Mouse (Mus musculus): ENCODE measurements around the gene Ern1.

Ern1 gene

DNA sequence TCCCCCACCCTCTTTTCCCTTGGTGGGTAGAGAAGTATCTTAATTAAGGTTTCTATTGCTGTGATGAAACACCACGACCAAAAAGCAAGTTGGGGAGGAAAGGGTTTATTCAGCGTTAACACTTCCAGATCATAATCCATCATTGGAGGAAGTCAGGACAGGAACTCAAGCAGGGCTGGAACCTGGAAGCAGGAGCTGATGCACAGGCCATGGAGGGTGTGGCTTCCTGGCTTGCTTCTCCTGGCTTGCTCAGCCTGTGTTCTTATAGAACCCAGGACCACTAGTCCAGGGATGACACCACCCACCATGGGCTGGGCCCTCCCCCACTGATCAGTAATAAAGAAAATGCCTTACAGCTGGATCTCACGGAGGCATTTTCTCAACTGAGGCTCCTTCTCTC is 96.9 kb downstream of the Ern1 start:
- no peak for DNase-seq (ENCODE audit: low read depth, low spot score)

DNA sequence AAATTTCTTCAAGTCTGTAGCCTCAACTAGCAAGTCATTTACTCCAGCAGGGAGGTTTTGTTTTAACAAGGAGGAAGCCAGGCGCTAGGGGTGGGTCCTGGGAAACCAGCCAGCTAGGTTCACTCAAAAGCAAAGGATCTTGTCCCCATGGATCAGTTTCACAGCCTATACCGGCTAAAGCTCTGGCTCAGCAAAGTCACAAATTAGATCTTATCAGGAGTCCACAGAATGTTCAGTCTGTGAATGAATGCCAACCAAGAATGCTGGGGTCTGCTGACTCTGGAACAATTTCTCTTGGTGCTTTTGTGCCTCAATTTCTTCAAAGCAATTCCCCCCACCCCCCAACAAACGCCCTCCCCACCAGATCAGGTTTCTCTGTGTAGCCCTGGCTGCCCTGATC is 98.0 kb downstream of the Ern1 start:
- DNase-seq (ENCODE audit: low read depth, low spot score) = no peak

DNA sequence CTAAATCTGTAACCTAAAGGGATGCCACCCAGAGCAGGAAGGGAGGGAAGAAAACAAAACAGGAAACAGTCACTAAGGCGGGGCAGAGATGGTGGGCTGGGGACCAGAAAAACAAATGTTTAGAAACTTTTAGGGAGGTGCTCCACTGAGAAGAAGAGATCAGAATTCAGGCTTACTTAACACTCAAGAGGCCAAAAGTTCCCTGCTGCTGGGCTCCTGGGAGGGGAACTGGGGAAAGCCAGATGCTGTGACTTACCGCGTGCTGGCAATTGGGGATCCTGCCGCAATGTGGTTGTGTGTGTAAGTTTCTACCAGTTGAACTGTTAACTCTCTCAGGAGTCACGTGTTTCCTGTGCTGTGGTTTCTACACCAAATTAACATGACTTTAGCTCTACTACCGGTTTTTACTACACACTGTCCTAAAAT is 99.8 kb downstream of the Ern1 start, which contains the start of gene Icam2:
Gene Icam2, minus strand, starts transcription at position 285 of the 426 bp plus-strand sequence.
- peak; percentile 27 for DNase-seq (ENCODE audit: low read depth, low spot score)

DNA sequence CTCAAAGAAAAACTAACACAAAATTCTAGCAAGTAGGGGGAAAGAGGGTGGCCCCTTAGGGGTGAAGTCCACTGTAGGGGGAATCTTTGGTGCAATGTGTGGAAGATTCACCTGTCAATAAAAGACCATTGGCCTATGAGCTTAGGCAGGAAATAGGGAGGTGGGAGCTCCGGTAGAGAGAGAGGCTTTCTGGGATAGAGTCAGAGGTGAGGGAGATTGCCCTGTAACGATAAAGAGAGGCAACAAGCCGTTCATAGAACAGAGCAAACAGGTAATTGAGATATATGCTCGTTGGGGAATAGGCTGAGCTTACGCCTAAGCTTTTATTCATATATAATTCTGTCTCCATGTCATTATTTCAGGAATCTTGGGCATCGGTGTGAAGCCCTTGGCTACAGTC is 100.6 kb downstream of the Ern1 start:
- DNase-seq (ENCODE audit: low read depth, low spot score) = peak; percentile 49

DNA sequence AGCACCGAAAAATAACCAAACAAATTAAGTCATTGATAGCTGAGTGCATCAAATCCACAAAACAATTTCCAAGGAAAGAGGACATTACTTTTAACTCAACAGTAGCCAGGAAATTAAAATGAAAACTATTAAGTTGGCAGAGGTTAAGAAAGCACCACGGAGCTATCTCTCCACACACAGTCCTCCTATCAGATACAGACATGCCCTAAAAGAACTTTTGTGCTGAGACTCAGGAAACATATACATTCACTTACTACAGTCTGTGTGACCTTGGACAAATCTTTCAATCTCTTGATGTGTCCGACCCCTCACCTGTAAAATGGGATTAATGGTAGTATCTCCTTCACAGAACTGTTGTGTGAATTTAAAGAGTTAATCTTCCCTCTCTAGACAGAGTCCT is 101.2 kb downstream of the Ern1 start:
- no peak for DNase-seq (ENCODE audit: low read depth, low spot score)

DNA sequence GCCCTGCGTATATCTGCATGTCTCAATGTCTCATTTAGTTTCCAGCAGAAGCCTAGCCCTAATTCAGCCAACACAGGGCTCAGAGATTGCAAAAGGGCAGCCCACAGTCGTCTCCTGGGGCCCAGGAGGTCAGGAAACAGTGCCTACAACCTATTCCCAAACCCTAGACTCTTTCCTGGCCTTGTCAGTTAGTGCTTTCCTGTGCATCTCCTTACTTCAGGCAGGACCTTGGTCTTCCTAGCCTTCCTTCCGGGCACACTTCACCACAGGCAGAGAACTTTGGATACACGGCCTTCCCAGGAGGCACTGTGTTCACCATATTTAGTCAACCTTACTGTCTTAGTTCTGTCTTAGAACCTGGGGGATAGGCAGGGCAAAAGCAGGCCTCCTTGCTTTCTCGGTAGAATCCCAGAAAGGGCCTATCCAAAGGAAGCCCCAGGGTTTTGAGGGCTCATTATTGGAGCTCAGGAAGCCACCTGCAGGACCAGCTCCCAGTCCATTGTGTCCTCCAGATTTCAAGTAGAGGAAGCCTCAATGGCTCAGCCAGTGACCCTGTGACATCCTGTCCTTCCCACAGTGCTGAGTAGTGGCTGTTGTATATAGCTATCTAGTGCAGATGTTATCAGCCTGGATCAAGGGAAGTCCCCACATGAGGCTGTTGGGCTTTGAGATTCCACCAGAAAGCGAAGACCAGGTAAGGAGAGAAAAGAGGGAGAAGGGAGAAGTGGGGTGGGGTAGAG is 104.4 kb downstream of the Ern1 start:
- no peak for DNase-seq (ENCODE audit: low read depth, low spot score)

DNA sequence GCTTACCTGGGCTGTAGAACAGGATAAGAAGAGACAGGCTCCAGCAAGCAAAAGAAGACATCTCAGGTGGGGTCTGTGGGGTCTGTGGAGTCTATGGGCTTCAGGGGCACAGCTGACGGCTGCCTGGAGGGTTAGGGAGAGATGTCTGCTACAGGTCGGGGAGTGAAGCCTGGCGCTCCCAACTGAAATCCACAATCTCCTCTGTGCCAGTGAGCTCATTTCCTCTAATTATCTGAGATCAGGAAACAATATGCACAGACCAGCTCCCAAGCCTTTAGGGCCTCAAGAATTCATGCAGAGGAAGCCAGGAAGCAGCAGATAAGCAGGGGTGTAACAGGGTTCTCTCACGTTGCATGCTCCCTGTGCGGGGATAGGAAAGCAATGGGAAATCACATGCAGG is 105.2 kb downstream of the Ern1 start:
- no peak for DNase-seq (ENCODE audit: low read depth, low spot score)

DNA sequence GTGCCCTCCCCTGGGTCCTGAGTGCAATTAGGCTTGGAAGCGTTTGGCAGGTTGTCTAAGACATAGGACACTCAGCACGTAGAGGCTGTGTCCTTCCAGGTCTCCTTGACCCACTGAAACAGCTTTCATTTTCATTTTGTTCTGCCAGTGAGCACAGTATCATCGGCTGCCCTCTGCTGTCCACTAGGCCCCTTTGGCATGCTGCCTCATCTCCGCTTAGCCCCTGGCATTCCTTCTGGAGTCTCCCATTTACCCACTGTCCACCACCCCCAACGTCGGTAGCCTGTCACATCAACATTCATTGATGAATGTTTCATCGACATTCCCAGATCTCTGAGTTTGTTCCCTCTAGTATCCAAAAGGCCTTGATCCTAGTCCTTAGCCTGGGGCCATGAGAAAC is 105.8 kb downstream of the Ern1 start:
- no peak for DNase-seq (ENCODE audit: low read depth, low spot score)

DNA sequence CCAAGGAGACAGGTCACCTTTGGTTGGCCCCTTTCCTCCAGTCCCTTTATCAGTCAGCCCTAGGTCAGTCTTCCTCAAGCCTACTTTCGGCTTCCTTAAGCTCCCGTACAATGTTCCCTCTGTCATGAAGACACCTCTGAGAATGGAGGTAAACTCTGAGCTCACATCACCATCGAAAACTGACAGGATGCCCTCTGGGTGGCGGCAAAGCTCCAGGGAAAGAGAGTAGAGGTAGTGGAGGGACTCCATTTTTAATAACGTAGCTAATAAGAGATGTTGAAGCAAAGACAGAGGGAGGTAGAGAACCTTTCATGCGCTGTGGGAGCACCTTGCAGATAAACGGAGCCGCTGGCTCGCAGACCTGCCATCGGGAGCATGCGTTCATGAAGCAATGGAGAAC is 106.6 kb downstream of the Ern1 start:
- DNase-seq (ENCODE audit: low read depth, low spot score) = no peak

DNA sequence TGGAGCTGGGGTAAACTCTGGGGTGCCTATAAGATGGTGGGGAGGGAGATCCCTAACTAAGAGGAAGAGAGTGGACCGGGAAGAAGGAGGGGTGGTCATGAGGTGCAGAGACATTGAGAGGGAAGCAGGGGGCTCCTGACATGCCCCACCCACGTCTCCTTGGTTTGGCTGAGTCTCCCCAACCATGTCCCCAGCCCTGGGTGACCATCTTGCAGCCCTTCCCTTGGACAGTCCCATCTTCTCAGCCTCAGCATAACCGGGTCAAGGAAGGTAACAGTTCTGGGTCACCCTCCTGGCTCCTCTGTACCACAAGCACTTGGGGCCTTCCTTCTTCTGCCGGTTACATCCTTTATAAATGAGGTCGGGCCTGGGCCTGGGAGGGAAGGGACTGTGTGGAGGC is 112.7 kb downstream of the Ern1 start:
- no peak for DNase-seq (ENCODE audit: low read depth, low spot score)

DNA sequence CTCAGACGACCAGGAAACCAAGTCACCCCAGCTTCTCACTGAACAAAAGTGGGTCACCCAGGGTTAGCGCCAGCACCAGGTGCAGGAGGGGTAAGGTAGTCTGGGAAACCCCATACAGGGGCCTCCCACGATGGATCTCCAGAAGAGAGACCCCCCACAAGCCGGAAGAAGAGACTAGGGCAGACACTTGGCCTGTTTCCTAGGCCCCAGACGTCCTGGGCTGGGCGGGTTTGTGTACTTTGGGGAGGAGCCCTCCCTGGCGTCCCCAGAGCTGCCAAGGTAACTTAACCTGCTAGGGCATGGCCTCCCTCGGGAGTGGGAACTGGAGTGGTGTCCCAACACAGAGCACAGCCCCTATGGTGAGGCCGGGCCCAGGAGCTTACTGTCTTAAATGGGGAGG is 113.1 kb downstream of the Ern1 start:
- no peak for DNase-seq (ENCODE audit: low read depth, low spot score)

DNA sequence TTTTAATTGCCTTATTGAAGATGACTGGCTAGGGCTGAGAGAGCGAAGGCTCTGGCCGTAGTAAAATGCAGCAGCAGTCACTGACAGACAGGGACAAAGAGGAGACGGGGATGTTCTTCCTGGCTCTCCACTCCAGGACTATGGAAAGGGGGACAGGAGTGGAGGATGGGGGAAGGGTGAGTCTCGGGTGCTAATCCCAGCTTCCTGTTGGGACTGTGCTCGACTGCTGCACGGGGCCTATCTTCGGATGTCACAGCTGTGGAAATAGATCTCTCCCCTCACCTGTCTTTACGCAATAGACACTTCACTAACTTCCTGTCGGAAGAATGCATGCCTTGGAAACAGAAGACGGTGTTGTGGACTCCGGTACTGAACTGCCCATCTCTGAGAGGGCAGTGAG is 113.7 kb downstream of the Ern1 start:
- DNase-seq (ENCODE audit: low read depth, low spot score) = no peak

DNA sequence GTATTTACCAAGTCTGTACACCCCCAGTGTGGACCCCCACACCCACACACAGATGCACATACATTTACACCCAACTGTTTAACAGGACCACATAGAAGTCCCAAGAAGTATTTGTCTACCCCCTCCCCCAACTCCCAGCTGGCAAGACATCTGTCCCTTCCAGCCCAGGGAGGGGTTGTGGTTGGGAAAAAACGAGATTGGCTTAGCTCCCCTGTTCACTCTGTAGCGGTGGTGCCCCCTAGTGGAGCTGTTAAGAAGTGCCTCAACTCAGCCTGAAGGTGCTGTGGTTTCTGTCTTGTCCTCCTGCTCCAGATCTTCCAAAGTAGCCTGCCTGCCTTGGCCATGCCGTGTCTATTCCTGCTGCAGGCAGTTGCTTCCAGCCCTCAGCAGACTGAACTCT is 121.3 kb downstream of the Ern1 start:
- peak; percentile 81 for DNase-seq (ENCODE audit: low read depth, low spot score)

DNA sequence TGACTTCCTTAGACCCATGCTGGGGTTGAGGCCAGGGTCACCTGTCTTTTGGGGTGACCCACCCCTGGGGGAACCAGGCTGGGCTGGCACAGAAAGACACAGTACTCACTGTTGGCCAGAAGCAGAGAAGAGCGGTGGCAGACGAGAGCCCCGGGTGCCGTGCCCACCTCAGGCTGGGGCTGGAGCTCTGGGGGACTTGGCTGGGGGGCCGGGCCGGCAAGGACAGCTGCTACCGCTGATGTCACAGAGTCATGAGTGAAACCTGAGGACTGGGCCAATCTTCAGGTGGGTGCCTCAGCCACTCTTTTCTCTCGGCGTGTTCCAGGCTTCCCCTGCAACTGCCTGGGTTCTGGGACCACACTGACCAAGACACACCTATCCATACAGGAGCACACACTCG is 122.3 kb downstream of the Ern1 start, which contains the start of gene Prr29:
Gene Prr29, plus strand, starts transcription at position 107 of the 400 bp plus-strand sequence.
- DNase-seq (ENCODE audit: low read depth, low spot score) = no peak

DNA sequence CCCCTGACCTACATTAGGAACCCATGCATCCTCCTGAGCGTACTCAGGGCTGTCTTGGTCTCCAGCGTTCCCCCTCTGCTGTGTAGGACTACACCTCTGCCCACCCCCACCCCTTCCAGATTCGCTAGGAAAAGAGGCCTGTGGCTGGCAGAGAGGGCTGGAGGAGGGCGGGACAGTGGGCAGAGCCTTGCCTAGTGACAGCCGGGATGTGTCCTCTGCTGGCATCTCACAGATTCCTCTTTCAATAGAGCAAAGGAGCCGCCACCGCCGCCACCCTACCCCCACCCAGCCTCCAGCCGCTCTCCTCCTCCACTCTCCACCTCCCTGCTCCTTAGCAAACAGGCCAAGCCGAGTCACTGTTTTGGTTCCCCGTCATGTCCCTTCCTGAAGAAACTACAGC is 122.9 kb downstream of the Ern1 start:
- no peak for DNase-seq (ENCODE audit: low read depth, low spot score)

DNA sequence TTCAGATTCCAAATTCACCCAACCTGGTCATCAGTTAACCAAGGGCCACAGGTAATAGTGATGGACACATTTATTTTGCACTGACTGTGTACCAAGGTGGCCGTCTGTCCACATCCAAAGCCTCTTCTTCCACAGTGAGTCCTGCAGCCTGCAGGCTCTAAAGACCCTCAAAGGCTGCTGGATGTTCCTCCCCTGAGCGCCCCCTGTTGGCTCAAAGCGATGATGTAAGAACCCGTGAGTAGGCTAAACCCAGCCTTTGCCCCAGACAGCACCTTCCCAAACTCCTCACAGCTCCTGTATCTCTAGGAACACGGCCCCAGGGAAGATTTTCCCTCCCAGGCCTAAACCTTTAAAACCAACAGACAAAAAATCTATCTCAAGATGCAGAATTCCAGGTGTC is 128.3 kb downstream of the Ern1 start:
- peak; percentile 55 for DNase-seq (ENCODE audit: low read depth, low spot score)

DNA sequence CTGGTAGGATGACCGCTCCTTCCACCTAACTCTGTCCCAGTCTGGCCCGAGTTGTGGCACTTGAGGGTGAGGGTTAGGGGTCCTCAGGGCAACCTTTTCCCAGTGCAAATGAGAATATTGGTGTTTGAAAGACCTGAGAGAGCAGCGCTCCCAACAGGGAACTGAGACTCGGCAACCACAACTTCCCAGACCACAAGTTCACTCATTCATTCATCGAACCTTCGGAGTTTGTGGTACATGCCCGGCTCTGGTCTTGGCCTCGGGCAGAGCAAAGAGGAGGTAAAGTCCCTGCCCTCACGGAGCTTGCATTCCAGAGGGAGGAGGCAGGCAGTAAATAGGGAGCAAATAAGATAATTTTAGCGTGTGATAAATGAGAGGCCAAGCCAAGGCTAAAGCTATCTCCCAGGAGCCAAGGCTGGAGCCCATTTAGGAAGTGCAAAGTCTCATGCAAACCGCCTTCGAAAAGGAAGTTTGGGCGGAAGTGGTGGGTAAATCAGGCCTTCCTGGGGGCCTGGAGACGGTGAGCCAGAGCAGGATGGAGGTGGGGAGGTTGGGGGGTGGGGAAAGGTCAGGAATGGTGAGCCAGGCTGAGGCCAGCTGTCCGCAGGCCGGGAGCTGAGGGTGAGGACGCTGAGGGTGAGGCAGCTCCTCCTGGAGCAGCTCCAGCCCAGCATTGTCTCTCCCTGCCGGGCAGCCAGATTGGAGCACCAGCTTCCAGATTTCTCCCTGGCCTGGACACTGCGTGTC is 132.1 kb downstream of the Ern1 start:
- DNase-seq (ENCODE audit: low read depth, low spot score) = no peak

DNA sequence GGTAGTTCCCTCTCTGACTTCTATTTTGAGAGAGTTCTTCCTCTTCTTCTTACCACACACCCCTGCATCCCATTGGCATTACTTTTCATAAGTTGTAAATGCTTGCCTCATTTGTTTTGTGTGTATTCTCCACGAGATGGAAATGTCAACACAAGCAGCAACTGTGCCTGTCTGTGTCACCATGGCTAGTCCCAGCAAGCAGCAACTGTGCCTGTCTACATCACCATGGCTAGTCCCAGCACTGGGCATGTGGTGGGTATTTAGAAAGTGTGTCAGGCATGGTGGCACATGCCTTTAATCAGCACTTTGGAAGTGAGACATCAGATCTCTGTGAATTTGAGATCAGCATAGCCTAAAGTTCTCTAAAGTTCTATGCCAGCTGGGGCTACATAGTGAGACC is 133.5 kb downstream of the Ern1 start:
- DNase-seq (ENCODE audit: low read depth, low spot score) = no peak

DNA sequence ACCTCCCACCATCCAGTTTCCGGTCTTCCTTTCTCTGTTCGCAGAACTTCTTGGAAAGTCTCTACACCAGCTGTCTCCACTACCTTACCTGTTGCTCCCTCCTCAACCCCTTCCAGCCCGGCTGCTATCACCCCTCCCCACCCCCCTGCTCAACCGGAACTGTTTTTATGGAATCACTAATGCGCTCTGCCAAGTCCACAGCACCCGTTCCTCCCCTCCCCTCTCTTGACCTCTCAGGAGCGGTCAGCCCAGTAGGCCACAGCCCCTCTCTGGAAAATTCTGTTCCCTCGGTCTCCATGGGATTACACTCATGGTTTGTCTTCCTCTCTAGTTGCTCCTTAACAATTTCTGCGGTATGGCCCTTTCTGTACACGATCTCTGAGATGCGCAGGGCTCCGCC is 134.5 kb downstream of the Ern1 start, which contains the start of gene Scn4a:
Gene Scn4a, minus strand, starts transcription at position 101 of the 400 bp plus-strand sequence.
- no peak for DNase-seq (ENCODE audit: low read depth, low spot score)

DNA sequence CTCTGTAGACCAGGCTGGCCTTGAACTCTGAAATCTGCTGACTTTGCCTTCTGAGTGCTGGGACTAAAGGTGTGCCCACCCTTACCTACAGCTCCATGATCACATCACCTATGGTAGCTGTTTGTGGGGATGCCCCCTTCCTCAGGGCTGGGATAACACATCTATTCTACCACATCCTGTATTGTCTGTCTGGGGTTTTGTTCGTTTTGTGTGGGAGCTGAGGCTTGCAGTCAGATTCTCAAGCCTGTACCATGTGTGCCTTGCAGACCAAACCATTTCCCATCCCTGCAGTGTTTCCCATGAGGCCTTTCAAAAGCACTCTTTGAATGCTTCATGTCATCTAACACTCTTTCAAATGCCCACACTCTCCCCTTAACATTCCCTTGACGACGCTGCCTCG is 135.7 kb downstream of the Ern1 start:
- DNase-seq (ENCODE audit: low read depth, low spot score) = no peak

DNA sequence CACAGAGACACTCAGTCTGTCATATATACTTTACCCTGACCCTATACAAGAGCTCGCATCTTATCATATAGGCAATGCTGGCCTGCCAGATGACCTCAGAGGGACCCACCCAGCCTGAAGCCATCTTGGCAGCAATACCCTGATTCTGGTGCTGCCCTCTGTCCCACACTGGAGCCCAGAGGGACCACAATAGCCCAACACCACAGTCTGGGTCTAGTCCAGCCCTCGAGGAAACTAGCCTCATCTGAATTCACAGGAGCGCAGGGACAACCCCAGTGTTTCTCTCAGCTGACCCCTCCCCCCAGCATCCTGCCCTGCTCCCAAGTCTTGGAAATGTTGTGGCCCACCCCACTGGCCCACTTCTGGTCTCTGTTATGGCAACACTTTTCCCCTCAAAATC is 136.4 kb downstream of the Ern1 start:
- no peak for DNase-seq (ENCODE audit: low read depth, low spot score)

DNA sequence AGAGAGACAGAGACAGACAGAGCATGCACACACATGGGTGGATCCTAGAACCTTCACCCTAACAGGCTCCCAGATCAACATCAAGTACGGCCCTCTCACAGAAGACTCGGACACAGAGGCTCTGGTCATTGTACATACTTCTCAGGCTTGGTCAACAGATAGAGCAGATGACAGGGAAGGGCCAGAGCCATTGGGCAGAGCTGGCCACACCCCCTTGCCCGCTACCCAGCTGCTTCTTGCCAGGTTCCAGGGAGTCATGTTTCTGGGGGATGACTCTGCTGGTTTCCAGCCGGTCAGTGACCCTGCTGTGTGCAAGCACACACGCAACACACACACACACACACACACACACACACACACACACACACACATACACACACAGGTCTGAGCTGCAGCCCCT is 136.8 kb downstream of the Ern1 start:
- DNase-seq (ENCODE audit: low read depth, low spot score) = no peak

DNA sequence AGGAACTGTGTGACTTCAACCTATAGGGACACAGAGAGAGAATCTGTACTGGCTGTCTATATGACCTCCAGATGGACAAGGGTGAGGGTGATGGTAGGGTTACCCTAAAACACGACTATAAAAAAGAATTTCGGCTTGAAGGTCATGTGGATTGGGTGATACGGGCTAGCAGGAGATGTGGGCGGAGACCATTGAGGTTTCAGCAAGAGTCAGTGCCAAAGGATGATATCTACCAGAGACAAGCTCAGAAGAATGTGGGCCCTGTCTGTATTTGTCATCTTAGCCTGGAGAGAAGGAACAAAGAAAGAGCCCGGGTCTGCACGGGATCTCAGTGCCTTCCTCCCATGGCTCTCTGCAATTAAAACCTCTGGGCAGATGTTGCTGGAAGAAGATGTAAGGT is 137.9 kb downstream of the Ern1 start:
- DNase-seq (ENCODE audit: low read depth, low spot score) = no peak

Measured in R1 (cell line).